Mouse (Mus musculus) layer of hippocampus, adult 6 months (tissue): ENCODE results near the gene Snx29. TPM values are rescaled to one million over a fixed set of nuclear protein-coding genes. Genes with fewer than 3 reads are reported as not detected.

ENCODE experiments used
- long read RNA-seq, 2 experiments: library from polyadenylated mRNA; unstranded; transcript quantifications; one replicate each; pipeline ENCODE4 v2.0.0; 2019 to 2020
- polyA plus RNA-seq: library from polyadenylated mRNA; unstranded; fragments of <200 nt; fragmentation: Nextera tagmentation; gene quantifications from 2 replicates; pipeline ENCODE4 v1.2.3, GENCODE M21; 2021

The Snx29 gene
- polyA plus RNA-seq, result 3.3 and 3.5 TPM in 2 replicates
- long read RNA-seq, experiment 1, partial matches to known transcripts, result 2 of 7 reads
- long read RNA-seq, experiment 1, other reads (novel, unspliced or antisense), result 5 of 7 reads
- long read RNA-seq, experiment 2, partial matches to known transcripts, result 7 of 74 reads
- long read RNA-seq, experiment 2, other reads (novel, unspliced or antisense), result 67 of 74 reads

DNA sequence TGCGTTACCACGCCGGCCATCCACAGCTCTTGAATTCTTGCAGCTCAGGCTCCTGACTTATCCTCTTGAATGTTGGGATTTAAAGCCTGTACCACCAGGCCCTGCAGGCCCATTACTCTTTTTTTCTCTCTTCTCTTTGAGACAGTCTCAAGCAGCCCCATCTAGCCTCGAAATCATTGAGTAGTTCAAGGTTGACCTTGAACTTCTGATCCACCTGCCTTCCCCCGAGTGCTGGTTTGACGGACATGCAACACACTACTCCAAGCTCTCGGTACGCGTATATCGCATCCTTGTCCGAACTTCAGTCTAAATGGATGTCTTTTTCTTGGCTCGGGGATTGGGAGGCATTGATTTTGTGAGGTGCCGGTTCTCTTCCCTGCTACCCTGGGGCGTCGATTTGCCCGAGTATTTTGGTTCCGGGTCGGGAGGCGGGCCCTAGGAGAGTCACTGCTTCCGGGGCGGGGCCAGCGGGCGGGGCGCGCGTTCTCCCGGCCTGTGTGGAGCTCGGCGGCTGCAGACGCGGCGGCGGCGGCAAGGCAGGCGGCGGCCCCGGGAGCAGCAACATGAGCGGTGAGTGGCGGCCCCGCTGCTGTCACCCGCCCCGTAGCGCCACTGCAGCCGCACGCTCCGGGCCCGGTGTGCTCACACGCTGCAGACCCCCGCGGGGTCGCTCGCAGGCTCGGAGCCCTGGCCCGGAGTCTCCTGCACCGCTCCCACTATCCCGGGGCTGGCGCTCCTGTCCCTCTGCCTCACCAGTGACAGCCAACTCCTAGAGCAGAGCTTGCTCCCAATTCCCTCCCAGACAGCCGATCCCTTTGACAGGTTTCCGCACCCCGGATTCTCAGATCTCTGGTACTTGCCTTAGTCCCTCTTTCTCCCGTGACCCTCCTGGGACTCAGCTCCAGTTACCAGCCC, at the start of gene Snx29:
Gene Snx29, plus strand, starts transcription at position 500 of the 915 bp plus-strand sequence.

GRCm38 (mm10) chr16:11313512-11313911, 9.2 kb upstream of the Snx29 start, which contains the start of gene Tnfrsf17:
Gene Tnfrsf17, plus strand, starts transcription at chr16:11313812.

Other genes with a start within 250 kb of the Snx29 start
- 12.3 and 13.4 TPM in 2 replicates for gene Txndc11, start 188.3 kb upstream of the Snx29 start, polyA plus RNA-seq
- gene Zc3h7a, start 146.5 kb upstream of the Snx29 start, polyA plus RNA-seq, result 9.9 and 12.9 TPM in 2 replicates
- 43.2 and 44.0 TPM in 2 replicates for gene Rsl1d1, start 119.6 kb upstream of the Snx29 start, polyA plus RNA-seq
- 14.6 and 16.5 TPM in 2 replicates for gene Gspt1, start 68.6 kb upstream of the Snx29 start, polyA plus RNA-seq
- 1.5 and 2.2 TPM in 2 replicates for gene Tnfrsf17, start 9.1 kb upstream of the Snx29 start, polyA plus RNA-seq